Mouse (Mus musculus) kidney, embryonic 15.5 days (tissue): ENCODE data around the gene Nmrk2. TPM values are rescaled to one million over a fixed set of nuclear protein-coding genes. Genes with fewer than 3 reads are reported as not detected.
"Not testable (repeated sequence)": the region's sequence is repeated elsewhere in the genome, so short reads cannot be mapped to it uniquely, and the experiment has no call there.

Source experiments
- ATAC-seq: fragments of 200-750 bp; cut with Nextera tagmentation; replicated peaks from 2 replicates; pipeline ENCODE4 v1.8.0; 2017; ENCODE audit warnings: moderate TSS enrichment; ENCODE audit not compliant: low FRiP score
- H3K27ac ChIP-seq: fragments of 300-500 bp; sonication (generic); 2 replicates; pipeline ENCODE4 v1.5.1; 2015; ENCODE audit warnings: mild to moderate bottlenecking, inconsistent platforms
- H3K27me3 ChIP-seq: fragments of 300-500 bp; sonication (generic); 2 replicates; pipeline ENCODE4 v1.6.1; 2015; ENCODE audit warnings: inconsistent platforms
- H3K36me3 ChIP-seq: fragments of 300-500 bp; sonication (generic); 2 replicates; pipeline ENCODE4 v1.6.1; 2015; ENCODE audit warnings: inconsistent platforms
- H3K4me1 ChIP-seq: fragments of 300-500 bp; sonication (generic); 2 replicates; pipeline ENCODE4 v1.6.1; 2015; ENCODE audit warnings: inconsistent platforms
- H3K4me2 ChIP-seq: fragments of 300-500 bp; sonication (generic); 2 replicates; pipeline ENCODE4 v1.6.1; 2015; ENCODE audit warnings: moderate library complexity, mild to moderate bottlenecking, inconsistent platforms
- H3K4me3 ChIP-seq: fragments of 300-500 bp; sonication (generic); replicated peaks from 2 replicates; pipeline ENCODE4 v1.5.1; 2015; ENCODE audit warnings: mild to moderate bottlenecking, inconsistent platforms
- H3K9ac ChIP-seq: fragments of 300-500 bp; sonication (generic); 2 replicates; pipeline ENCODE4 v1.6.1; 2015; ENCODE audit warnings: mild to moderate bottlenecking, inconsistent platforms
- H3K9me3 ChIP-seq: fragments of 300-500 bp; sonication (generic); replicated peaks from 2 replicates; pipeline ENCODE4 v1.6.1; 2016; ENCODE audit warnings: inconsistent platforms
- WGBS: fragments of 180-500 bp; shearing (Covaris S2); methylation state at CpG from one replicate; pipeline ENCODE4 v1.1.7; 2015; ENCODE audit warnings: mixed read lengths; 5-methylcytosine and 5-hydroxymethylcytosine counted together
- polyA plus RNA-seq: library from polyadenylated mRNA; unstranded; fragments of >200 nt; fragmentation: Nextera tagmentation; extraction: Ambion mirVana; gene quantifications from 2 replicates; pipeline ENCODE4 v1.2.1, GENCODE M21; 2015

Gene Nmrk2
- polyA plus RNA-seq, 1 experiment from 2014 or later, result not detected

- Histone ChIP-seq H3K4me1 (peaks cover 74% of the 10 kb centered on the region), H3K9me3 (no peaks in the 10 kb centered on the region), H3K27me3 (no peaks in the 10 kb centered on the region), H3K9ac (no peak overlapping the region), H3K4me2 (no peak overlapping the region), H3K4me3 (no peak overlapping the region), H3K27ac (0 out of 2 replicates have a peak overlapping the region, but pooled peaks have one; percentile 4), H3K36me3 (peaks cover 63% of the 10 kb centered on the region)
- WGBS, result 89% methylated on average over 32 of the region's 32 CpGs
- no peak for ATAC-seq
Observed at GRCm38 (mm10) chr10:81179451-81180342, 22.2 kb downstream of the Nmrk2 start.

GRCm38 (mm10) chr10:81178927-81179326 is 22.9 kb downstream of the Nmrk2 start:
- no peak overlapping the region for H3K27ac ChIP-seq
- H3K36me3 ChIP-seq, result peaks cover 56% of the 10 kb centered on the region
- 89% methylated on average over 11 of the region's 11 CpGs for WGBS

GRCm38 (mm10) chr10:81177958-81178712 is 23.7 kb downstream of the Nmrk2 start:
- Histone ChIP-seq H3K4me1 (peaks cover 74% of the 10 kb centered on the region), H3K36me3 (peaks cover 52% of the 10 kb centered on the region), H3K4me2 (peak overlapping the region; percentile 83), H3K4me3 (peak overlapping the region; percentile 80), H3K27me3 (no peaks in the 10 kb centered on the region), H3K27ac (no peak overlapping the region), H3K9ac (peak overlapping the region; percentile 91), H3K9me3 (no peaks in the 10 kb centered on the region)
- 58% methylated on average over 14 of the region's 14 CpGs for WGBS
- no peak for ATAC-seq

More at GRCm38 (mm10) chr10:81178927-81179326, 22.9 kb downstream of the Nmrk2 start:
- Histone ChIP-seq H3K4me1 (peaks cover 74% of the 10 kb centered on the region), H3K27me3 (no peaks in the 10 kb centered on the region), H3K4me2 (peak overlapping the region; percentile 83; the same call in 1 of the 2 replicates), H3K4me3 (0 out of 2 replicates have a peak overlapping the region, but pooled peaks have one; percentile 7), H3K9me3 (no peaks in the 10 kb centered on the region), H3K9ac (peak overlapping the region; percentile 7; the same call in 1 of the 2 replicates)
- no peak for ATAC-seq

- Histone ChIP-seq H3K4me3 (peak overlapping the region; percentile 80), H3K9me3 (no peaks in the 10 kb centered on the region), H3K27me3 (no peaks in the 10 kb centered on the region), H3K4me1 (peaks cover 80% of the 10 kb centered on the region), H3K9ac (peak overlapping the region; percentile 91), H3K4me2 (peak overlapping the region; percentile 83), H3K27ac (peak overlapping the region; percentile 92), H3K36me3 (peaks cover 52% of the 10 kb centered on the region)
- 5% methylated on average over 16 of the region's 16 CpGs for WGBS
- no peak for ATAC-seq
Observed at GRCm38 (mm10) chr10:81177491-81177925, 24.3 kb downstream of the Nmrk2 start.

GRCm38 (mm10) chr10:81176466-81177271 is 25.2 kb downstream of the Nmrk2 start, which contains the start of gene Eef2:
Gene Eef2 (plus strand): TSS chr10:81176631.
- Histone ChIP-seq H3K4me1 (peaks cover 73% of the 10 kb centered on the region), H3K4me3 (peak within 1 kb of the TSS; percentile 80), H3K9me3 (no peaks in the 10 kb centered on the region), H3K4me2 (peak within 1 kb of the TSS; percentile 83), H3K27ac (peak within 1 kb of the TSS; percentile 92), H3K36me3 (peaks cover 43% of the 10 kb centered on the region), H3K9ac (peak within 1 kb of the TSS; percentile 91), H3K27me3 (no peaks in the 10 kb centered on the region)
- peak; percentile 87 for ATAC-seq
- WGBS, result under 1% methylated on average over 77 of the region's 77 CpGs

- peaks cover 67% of the 10 kb centered on the region for H3K4me1 ChIP-seq
- H3K36me3 ChIP-seq, result peaks cover 37% of the 10 kb centered on the region
- peak overlapping the region; percentile 83 for H3K4me2 ChIP-seq
- H3K9me3 ChIP-seq, result no peaks in the 10 kb centered on the region
- ATAC-seq, result peak; percentile 34
- 3% methylated on average over 13 of the region's 13 CpGs for WGBS
- peak overlapping the region; percentile 80 for H3K4me3 ChIP-seq
- H3K9ac ChIP-seq, result peak overlapping the region; percentile 31
- H3K27me3 ChIP-seq, result no peaks in the 10 kb centered on the region
- H3K27ac ChIP-seq, result peak overlapping the region; percentile 92
Observed at GRCm38 (mm10) chr10:81175936-81176465, 25.9 kb downstream of the Nmrk2 start.

- 10% methylated on average over 4 of the region's 4 CpGs for WGBS
- peak overlapping the region; percentile 83 for H3K4me2 ChIP-seq
- not testable (repeated sequence) for H3K27me3 ChIP-seq, ATAC-seq, H3K9me3 ChIP-seq
- H3K4me3 ChIP-seq, result peak overlapping the region; percentile 40
- peak overlapping the region; percentile 92 for H3K27ac ChIP-seq
- peaks cover 30% of the 10 kb centered on the region for H3K36me3 ChIP-seq
- peak overlapping the region; percentile 35; the same call in 1 of the 2 replicates for H3K9ac ChIP-seq
- peaks cover 62% of the 10 kb centered on the region for H3K4me1 ChIP-seq
Observed at GRCm38 (mm10) chr10:81175345-81175701, 26.5 kb downstream of the Nmrk2 start.

GRCm38 (mm10) chr10:81174617-81175344 is 27.1 kb downstream of the Nmrk2 start:
- 2% methylated on average over 29 of the region's 29 CpGs for WGBS
- Histone ChIP-seq H3K9ac (peak overlapping the region; percentile 35), H3K27me3 (no peaks in the 10 kb centered on the region), H3K4me1 (peaks cover 57% of the 10 kb centered on the region), H3K4me3 (peak overlapping the region; percentile 40), H3K9me3 (no peaks in the 10 kb centered on the region), H3K27ac (peak overlapping the region; percentile 92), H3K4me2 (peak overlapping the region; percentile 83), H3K36me3 (peaks cover 24% of the 10 kb centered on the region)
- ATAC-seq, result peak; percentile 27; the same call in 1 of the 2 replicates

- H3K4me2 ChIP-seq, result peak overlapping the region; percentile 46
- no peak for ATAC-seq
- WGBS, result 8% methylated on average over 21 of the region's 21 CpGs
- peaks cover 53% of the 10 kb centered on the region for H3K4me1 ChIP-seq
- H3K27ac ChIP-seq, result peak overlapping the region; percentile 86
- H3K4me3 ChIP-seq, result 0 out of 2 replicates have a peak overlapping the region, but pooled peaks have one; percentile 2
- peaks cover 8% of the 10 kb centered on the region for H3K36me3 ChIP-seq
- H3K27me3 ChIP-seq, result no peaks in the 10 kb centered on the region
- no peaks in the 10 kb centered on the region for H3K9me3 ChIP-seq
- no peak overlapping the region for H3K9ac ChIP-seq
Observed at GRCm38 (mm10) chr10:81173132-81173531, 28.7 kb downstream of the Nmrk2 start.

- H3K9me3 ChIP-seq, H3K9ac ChIP-seq, H3K36me3 ChIP-seq, ATAC-seq, H3K27me3 ChIP-seq: not testable (repeated sequence)
- WGBS, result 50% methylated on average over 6 of the region's 14 CpGs
- peak overlapping the region; percentile 89; the same call in 1 of the 2 replicates for H3K4me2 ChIP-seq
- peak overlapping the region; percentile 9 for H3K4me3 ChIP-seq
- peak overlapping the region; percentile 82 for H3K27ac ChIP-seq
- peaks cover 54% of the 10 kb centered on the region for H3K4me1 ChIP-seq
Observed at GRCm38 (mm10) chr10:81169411-81169900, 32.4 kb downstream of the Nmrk2 start.
